Mouse (Mus musculus): ENCODE data around the gene Olfr390. TPM values are rescaled to one million over a fixed set of nuclear protein-coding genes. Genes with fewer than 3 reads are reported as not detected.

Olfr390 gene
- not detected for total RNA-seq (2021)
- long read RNA-seq, experiment 1: 0 reads
- long read RNA-seq, experiment 2: 0 reads

DNA sequence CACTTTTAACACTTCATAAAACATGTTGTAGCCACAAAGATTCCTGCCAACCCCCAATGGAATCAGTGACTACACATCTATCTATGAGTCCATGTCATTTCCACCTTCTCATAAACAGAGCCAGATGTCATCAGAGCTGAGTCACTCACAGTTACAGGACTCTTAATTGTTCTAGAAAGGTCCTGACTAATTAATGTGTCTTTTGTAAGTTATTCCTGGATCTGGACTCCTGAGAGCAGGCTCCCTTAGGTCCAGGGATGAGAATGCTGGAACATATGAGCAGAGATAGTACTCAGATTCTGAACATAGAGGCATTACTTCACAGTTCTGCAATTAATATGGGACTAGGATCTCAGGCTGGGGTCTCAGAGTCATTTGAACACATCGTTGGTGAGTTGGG lies at the start of gene Olfr390:
TSS of gene Olfr390 (plus strand) at position 301 of the 400 bp plus-strand sequence.
- intact Hi-C loops (cut with DNase I): no loop called here
- Histone ChIP-seq H3K27ac (no peak within 1 kb of the TSS), H3K4me3 (no peak within 1 kb of the TSS)
- no peak for DNase-seq (ENCODE audit: extremely low spot score in 1 of 2, low spot score in 2 of 2)
- TF ChIP-seq CTCF (IDR thresholded peaks at IDR 0.05): no peak

DNA sequence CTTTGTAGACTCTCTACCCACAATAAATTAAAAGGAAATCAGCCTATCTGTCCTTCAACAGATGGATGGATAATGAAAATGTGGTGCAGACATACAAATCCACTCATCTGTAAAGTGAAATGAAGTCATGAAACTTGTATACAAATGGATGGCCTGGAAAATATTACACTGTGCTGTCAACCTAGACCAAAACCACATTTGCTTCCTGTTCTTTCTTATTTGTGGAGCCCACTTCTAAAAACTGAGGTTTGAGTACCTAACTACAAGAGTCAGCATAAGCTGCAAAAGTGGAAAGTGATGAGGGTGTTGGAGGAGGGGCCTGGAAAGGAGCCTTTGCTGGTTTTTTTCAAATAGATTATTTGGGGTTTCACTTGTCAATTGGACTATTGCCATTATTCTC lies 23.6 kb upstream of the Olfr390 start:
- no peak for DNase-seq (ENCODE audit: extremely low spot score in 1 of 2, low spot score in 2 of 2)
- H3K27ac ChIP-seq: no peak overlapping the region
- intact Hi-C loops (cut with DNase I): no loop called here
- no peak overlapping the region for H3K4me3 ChIP-seq
- no peak for TF ChIP-seq CTCF (IDR thresholded peaks at IDR 0.05)

DNA sequence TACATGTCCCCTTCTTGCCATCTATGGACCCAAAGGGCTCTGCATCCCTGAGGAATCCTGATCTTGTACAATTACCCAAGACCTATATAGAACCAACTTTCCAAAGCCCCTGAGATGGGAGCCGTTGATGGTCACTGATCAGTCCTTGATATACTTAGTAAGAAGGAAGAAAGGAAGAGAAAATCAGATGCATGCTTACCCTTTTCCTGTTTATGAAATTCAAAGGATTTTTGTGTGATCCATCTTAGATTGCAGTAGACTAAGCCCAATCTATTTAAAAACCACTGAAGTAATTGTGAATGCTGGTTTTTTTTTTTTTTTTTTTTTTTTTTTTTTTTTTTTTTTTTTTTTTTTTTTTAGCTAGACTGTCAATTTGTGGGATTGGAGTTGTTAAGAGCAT lies 2.2 kb upstream of the Olfr390 start, which contains the start of gene Olfr389:
TSS of gene Olfr389 (minus strand) at position 101 of the 400 bp plus-strand sequence.
- intact Hi-C loops (cut with DNase I): no loop called here
- DNase-seq (ENCODE audit: extremely low spot score in 1 of 2, low spot score in 2 of 2): no peak
- Histone ChIP-seq H3K27ac (no peak within 1 kb of the TSS), H3K4me3 (no peak within 1 kb of the TSS)
- TF ChIP-seq CTCF (IDR thresholded peaks at IDR 0.05): no peak

DNA sequence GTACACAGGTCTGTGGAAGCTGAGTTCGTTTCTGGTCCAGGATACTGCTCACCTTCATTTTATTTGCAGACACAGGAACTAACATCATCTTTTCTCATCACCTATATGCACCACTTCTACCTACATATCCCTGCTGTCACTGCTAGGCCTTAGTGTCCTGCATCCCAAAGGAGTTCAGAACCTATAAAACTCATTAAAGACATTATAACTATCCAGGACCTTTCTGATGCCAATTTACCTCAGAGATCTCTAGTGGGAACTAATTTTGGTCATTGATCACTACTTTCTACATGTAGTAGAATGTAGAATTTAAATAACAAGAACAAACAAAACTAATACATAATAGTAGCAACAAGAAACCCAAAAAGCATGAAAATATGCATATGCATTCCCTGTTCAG lies 20.2 kb downstream of the Olfr390 start, which contains the start of gene Olfr391-ps:
TSS of gene Olfr391-ps (minus strand) at position 101 of the 400 bp plus-strand sequence.
- H3K27ac ChIP-seq: no peak within 1 kb of the TSS
- TF ChIP-seq CTCF (IDR thresholded peaks at IDR 0.05): no peak
- H3K4me3 ChIP-seq: no peak within 1 kb of the TSS
- intact Hi-C loops (cut with DNase I): no loop called here
- no peak for DNase-seq (ENCODE audit: extremely low spot score in 1 of 2, low spot score in 2 of 2)

DNA sequence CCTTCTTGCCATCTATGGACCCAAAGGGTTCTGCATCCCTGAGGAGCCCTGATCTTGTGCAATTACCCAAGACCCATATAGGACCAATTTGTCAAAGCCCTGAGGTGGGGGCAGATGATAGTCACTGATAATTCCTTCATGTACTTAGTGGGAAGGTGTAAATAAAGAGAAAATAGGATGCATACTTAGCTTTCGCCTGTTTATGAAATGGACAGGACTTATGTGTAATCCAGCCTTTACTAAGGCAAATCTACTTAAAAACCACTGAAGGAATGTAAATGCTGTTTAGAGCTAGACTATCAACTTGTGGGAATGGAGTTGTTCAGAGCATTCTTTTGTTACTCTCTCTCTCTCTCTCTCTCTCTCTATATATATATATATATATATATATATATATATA lies 34.2 kb downstream of the Olfr390 start, which contains the start of gene Olfr392:
TSS of gene Olfr392 (minus strand) at position 101 of the 400 bp plus-strand sequence.
- DNase-seq (ENCODE audit: extremely low spot score in 1 of 2, low spot score in 2 of 2): no peak
- no peak within 1 kb of the TSS for H3K27ac ChIP-seq
- intact Hi-C loops (cut with DNase I): no loop called here
- no peak for TF ChIP-seq CTCF (IDR thresholded peaks at IDR 0.05)
- H3K4me3 ChIP-seq: no peak within 1 kb of the TSS

Other genes starting within 250 kb of the Olfr390 start
- gene Olfr385, start 190.0 kb upstream of the Olfr390 start, total RNA-seq (2021): not detected
- gene Olfr384, start 184.4 kb upstream of the Olfr390 start, total RNA-seq (2021): not detected
- gene Zfp735, start 94.2 kb upstream of the Olfr390 start, total RNA-seq (2021): not detected
- gene Olfr389, start 2.3 kb upstream of the Olfr390 start, total RNA-seq (2021): not detected
- gene Olfr391-ps, start 20.1 kb downstream of the Olfr390 start, total RNA-seq (2021): not detected
- gene Olfr392, start 34.1 kb downstream of the Olfr390 start, total RNA-seq (2021): not detected
- not detected for gene Olfr393, start 68.5 kb downstream of the Olfr390 start, total RNA-seq (2021)
- gene Olfr394, start 107.8 kb downstream of the Olfr390 start, total RNA-seq (2021): not detected
- gene Olfr395, start 126.3 kb downstream of the Olfr390 start, total RNA-seq (2021): not detected
- gene Olfr23, start 153.7 kb downstream of the Olfr390 start, total RNA-seq (2021): not detected
- gene Olfr397, start 177.9 kb downstream of the Olfr390 start, total RNA-seq (2021): not detected
- gene Olfr398, start 207.4 kb downstream of the Olfr390 start, total RNA-seq (2021): not detected